Mouse (Mus musculus): ENCODE results near the gene Micu1.

The Micu1 gene

DNA sequence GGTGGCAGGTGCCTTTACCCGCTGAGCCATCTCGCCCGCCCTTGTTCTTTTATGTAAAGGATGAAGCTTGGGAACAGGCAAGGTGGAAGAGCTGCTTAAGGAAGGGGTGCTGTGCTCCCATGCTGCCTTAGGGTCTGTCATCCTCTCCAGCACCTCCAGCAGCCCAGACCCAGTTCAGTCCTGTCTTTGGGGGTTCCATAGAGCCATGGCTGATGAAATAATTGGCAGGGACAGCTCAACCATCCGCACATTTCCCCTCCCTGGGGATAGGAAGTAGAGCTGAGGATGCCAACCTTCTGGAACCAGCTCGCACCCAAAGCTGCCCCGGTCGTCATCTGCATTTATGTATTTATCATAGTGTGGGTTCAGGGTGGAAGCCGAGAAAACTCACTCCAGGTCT, 9.8 kb downstream of the Micu1 start:
- intact Hi-C loops (cut with DNase I): no loop called here

GRCm38 (mm10) chr10:59720017-59720416, 17.7 kb downstream of the Micu1 start:
- intact Hi-C loops (cut with DNase I): no loop called here

GRCm38 (mm10) chr10:59721555-59721954, 19.3 kb downstream of the Micu1 start:
- intact Hi-C loops (cut with DNase I): no loop called here

- intact Hi-C loops (cut with DNase I): no loop called here
Observed at GRCm38 (mm10) chr10:59724634-59725033, 22.4 kb downstream of the Micu1 start.

DNA sequence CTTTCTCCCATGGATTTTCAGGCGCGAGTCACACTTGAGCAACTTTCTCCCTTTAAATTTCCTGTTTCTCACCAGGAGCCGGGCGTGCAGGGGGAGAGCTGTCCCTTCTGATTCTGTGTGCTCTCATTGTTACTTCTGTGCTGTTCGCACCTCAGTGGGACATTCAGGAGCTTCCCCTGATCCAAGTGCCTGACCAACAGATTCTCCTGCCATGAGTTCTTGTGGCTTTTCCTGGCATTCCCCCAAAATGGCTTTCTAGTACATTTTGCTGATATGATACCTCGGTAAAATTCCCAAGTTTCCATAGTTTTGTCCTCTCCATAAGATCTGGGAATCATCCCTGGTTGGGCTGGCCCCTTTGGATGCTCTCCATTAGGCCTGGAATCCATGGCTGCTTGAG, 25.0 kb downstream of the Micu1 start:
- intact Hi-C loops (cut with DNase I): no loop called here

DNA sequence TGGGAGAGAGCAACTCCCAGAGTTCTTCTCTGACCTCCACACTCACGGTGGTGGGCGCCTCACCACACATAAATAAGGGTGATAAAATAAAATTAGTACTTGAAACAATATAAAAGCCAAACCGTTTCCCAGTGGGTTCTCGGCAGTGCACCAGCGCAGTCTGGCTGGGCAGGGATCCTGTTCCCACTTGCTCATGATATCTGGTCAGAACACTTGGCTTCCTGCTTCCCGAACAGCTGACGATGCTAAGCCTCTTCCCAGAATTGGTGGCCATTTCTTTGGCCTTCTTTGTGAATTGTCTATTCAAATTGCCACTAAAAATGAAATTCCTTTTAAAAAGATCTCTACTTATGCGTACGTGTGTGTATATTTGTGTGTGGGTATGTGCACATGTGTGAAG, 27.0 kb downstream of the Micu1 start:
- intact Hi-C loops (cut with DNase I): no loop called here

DNA sequence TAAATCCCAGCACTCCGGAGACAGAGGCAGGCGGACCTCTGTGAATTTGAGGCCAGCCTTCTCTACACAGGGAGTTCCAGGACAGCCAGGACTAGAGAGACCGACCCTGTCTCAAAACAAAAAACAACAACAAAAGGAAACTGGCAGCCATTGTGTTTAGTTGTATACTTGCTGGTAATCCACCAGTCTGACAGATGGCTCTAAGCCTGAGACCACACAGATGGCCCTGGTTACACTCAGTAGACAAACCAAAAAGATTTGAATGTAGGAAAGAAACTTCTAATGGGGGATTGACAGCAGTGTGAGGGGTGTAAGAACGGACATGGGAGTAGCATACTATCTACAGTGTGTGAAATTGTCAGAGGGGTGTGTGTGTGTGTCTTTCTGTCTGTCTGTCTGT, 27.6 kb downstream of the Micu1 start:
- intact Hi-C loops (cut with DNase I): no loop called here

DNA sequence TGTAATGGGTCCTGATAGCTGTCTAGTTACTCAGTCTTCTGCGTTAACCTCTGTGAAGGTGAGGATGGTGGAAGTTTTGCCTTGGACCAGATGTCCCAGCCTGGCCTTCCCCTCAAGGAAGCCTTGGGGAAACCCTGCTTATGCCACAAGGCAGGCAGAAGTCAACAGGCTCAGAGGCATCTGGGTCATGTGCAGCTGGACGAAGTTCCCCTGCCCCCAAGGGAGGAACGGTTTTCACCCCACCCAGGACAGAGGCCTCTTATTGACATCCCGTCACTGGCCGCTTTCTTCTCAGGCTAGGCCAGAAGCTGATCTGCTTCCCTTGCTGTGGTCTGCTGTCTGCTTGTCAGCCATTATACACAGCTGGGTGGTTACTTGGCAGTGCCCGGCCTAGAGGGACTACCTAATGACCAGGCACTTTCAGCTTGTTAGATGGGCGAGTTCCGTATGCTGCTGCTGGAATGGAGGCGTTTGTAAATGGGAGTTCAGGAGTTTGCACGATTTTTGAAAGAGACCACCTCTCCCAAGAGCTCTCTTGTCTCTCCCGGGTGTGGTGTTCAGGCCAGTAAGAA, 33.8 kb downstream of the Micu1 start:
- intact Hi-C loops (cut with DNase I): no loop called here

DNA sequence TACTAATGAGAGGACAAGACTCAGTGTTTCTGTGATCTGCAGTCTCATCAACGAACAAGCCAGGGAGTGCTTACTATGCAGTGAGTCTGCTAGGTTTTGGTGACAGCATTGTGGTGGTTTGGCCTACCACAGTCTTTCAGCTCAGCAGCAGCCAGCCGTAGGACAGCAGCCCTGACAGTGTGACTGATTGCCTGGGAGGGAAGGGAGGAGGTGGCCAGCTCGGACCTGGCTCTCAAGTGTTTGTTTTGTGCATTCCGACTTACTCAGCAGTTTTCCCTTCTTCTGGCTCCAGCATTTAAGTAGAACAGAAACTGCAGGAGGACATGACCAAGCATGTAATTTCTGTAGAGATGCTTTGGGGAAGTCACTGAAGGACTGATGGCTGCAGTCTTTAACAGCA, 39.2 kb downstream of the Micu1 start:
- intact Hi-C loops (cut with DNase I): no loop called here

DNA sequence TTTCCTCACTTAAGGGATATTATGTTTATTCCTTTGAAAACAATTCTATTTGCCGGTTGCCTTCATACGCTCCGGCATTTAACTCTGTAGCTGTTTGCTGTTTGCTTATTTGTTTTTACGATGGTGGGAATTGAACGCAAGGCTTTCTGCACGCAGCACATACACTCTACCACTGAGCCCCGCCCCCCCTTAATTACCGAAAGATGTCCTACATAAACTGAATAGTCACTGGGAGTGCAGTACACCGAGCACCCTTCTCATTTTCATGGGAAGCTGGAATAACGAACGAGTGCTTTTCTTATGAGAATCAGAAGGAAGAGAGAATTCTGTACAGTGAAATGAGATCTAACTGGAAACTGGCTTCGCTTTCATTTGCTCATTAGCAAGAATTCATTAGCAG, 41.1 kb downstream of the Micu1 start:
- intact Hi-C loops (cut with DNase I): no loop called here

- intact Hi-C loops (cut with DNase I): no loop called here
Observed at GRCm38 (mm10) chr10:59743969-59744368, 41.7 kb downstream of the Micu1 start.

GRCm38 (mm10) chr10:59747334-59747733, 45.1 kb downstream of the Micu1 start:
- intact Hi-C loops (cut with DNase I): no loop called here

GRCm38 (mm10) chr10:59748699-59749200, 46.5 kb downstream of the Micu1 start:
- intact Hi-C loops (cut with DNase I): no loop called here

- intact Hi-C loops (cut with DNase I): no loop called here
Observed at GRCm38 (mm10) chr10:59753538-59754069, 51.3 kb downstream of the Micu1 start.

GRCm38 (mm10) chr10:59754104-59754503, 51.8 kb downstream of the Micu1 start:
- intact Hi-C loops (cut with DNase I): no loop called here

DNA sequence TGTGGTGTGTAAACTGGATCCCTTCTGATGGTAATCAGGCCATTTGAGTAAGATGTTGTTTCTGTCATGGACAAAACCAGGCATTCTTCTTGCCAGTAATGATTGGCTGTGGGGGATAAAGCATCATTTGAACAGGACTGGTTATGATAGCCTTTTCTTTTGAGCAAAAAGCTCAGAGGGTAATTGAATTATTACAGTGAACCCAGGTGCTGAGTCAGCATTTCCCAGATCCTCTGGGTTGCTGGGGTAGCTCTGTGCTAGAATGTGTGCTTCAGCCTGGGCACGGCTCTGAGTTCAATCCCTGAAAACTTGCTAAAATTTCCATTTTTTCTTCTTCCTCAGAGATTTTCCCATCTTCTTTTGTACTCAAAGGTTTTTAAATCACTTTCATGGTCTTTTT, 52.6 kb downstream of the Micu1 start:
- intact Hi-C loops (cut with DNase I): no loop called here

GRCm38 (mm10) chr10:59755681-59756080, 53.4 kb downstream of the Micu1 start:
- intact Hi-C loops (cut with DNase I): no loop called here

DNA sequence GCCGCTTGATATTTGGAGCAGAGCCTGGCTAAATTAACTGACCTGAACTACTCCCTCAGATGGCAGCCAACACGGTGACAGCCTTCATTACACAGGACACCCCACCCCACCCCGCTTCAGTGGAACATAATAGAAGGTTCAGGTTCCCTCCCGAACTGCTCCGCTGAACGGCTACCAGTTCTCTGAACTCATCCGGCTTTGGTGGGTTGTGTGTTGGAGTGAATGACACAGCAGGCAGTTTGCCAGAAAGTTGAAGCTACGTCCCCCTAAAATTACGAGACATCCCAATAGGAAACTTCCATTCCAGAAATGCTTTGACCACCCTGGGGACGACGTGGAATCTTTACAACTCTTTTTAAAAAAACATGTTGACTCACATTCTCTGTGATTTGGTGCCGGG, 53.8 kb downstream of the Micu1 start:
- intact Hi-C loops (cut with DNase I): no loop called here

DNA sequence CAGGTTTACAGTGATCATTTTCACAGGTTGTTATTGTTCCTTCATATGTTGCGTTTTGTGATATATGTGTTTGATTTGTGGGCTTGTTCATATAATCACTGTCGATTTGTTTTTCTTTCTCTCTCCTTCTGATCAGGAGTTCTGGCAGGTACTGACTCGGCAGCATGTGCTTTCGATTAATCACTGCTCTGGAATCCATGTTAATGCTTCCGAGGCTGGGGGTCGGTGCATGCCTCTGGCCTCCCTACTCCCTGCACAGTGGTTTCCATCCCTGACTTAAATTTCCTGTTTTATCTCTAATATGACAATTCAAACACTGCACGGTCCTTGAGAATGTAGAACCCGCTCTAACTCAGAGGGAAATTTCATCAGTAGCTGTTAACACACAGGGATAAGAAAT, 54.3 kb downstream of the Micu1 start:
- intact Hi-C loops (cut with DNase I): no loop called here

DNA sequence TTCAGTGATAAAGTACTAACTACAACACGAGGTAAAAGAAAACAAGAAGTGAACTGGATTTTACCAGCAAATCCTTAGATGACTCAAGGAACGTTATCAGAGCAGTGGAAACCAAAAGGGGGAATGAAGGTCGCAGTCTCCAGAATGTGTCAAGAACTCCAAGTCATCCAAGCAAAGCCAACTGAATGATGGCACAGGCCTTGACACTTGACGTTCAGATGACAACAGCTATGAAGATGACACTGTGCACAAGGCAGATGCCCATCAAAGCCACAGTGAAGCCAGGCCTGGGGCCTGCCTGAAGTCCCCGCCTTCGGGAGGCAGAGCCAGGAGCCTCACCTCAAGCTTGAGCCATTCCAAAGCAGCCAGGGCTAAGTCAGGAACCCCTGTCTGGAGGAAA, 62.5 kb downstream of the Micu1 start:
- intact Hi-C loops (cut with DNase I): no loop called here

- intact Hi-C loops (cut with DNase I): no loop called here
Observed at GRCm38 (mm10) chr10:59768369-59769079, 66.2 kb downstream of the Micu1 start.

DNA sequence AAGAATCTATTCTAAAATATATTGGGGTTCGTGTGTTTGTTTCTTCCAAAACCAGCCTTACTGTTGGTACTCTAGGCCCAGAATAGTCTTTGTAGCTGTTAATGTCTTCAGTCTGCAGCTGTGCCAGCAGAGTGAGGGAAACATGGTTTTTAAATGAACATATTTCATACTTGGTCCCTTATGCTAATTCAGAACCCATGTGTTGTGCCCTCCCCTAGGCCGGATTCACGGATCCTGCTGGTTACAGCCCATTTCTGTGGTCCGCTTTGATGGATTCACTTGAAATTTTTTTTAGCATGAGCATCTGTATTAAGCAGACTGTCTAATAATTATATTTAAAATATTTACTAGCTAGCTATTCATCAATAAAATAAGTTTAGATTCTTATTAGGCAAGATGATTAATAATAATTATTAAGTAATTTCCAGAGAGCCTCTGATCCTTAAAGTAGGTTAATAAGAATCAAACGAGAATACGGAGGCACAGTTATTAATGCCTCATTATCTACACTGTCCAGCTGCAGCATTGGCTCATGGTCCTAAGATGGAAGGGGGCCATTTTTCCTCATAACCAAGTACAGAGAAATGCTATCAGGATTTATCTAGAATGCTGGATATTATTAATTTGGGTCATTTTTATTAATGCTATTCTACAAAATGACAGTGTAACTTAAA, 69.2 kb downstream of the Micu1 start:
- intact Hi-C loops (cut with DNase I): no loop called here

DNA sequence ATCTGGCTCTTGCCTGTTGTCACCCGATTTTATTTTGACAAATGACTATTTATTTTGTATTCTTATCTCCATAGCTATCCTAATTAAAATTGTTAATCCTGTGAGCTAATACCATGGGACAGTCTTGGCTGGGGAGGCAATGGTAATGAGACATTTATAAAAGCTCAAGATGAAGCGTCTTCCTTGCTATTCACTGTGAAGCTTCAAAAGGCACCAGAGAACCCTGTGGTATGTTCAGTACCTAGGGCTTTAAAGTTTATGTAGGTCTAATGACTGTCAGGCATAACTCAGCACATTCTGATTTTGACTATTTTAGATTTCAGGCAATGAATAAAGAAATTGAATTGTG, 69.7 kb downstream of the Micu1 start:
- intact Hi-C loops (cut with DNase I): no loop called here
